ENCODE assay signal across 8 mouse cellular contexts in the genomic region with DNA sequence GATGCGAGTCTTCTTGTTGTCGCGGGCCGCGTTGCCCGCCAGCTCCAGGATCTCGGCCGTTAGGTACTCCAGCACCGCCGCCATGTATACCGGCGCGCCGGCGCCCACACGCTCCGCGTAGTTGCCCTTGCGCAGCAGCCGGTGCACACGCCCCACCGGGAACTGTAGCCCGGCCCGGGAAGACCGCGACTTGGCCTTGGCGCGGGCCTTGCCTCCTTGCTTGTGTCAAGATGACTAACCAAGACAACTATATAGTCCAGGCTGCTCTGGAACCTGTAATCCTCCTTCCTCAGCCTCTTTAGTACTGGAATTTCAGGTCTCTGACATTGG. TPM values are rescaled to one million over a fixed set of nuclear protein-coding genes. Genes with fewer than 3 reads are reported as not detected.
DNase-seq lines count a peak whose midpoint lies in the region; ATAC-seq lines count a peak whose summit lies in the region.
"Not testable (repeated sequence)": the region's sequence is repeated elsewhere in the genome, so short reads cannot be mapped to it uniquely, and the experiment has no call there.

No protein-coding gene starts in this region.

- peak overlapping the region; percentile 51 for H3K4me2 ChIP-seq in hindbrain, embryonic 12.5 days (replicated peaks)
- peak overlapping the region; percentile 57 for H3K4me2 ChIP-seq in lung, embryonic 16.5 days (ENCODE audit: low read depth, low read length)

- not testable (repeated sequence) for H3K9me3 ChIP-seq in hindbrain, embryonic 12.5 days (replicated peaks); lung, embryonic 16.5 days (ENCODE audit: control insufficient read depth, low read length)

- 0 out of 2 replicates have a peak overlapping the region, but pooled peaks have one; percentile 38 for H3K9ac ChIP-seq in hindbrain, embryonic 12.5 days
- H3K9ac ChIP-seq in lung, embryonic 16.5 days (ENCODE audit: low read length), result peak overlapping the region; percentile 60; the same call in 1 of the 2 replicates

- H3K4me3 ChIP-seq in hindbrain, embryonic 12.5 days, result peak overlapping the region; percentile 25
- H3K4me3 ChIP-seq in lung, embryonic 16.5 days (ENCODE audit: low read length), result peak overlapping the region; percentile 37

- WGBS in hindbrain, embryonic 12.5 days, result 4% methylated on average over 28 of the region's 28 CpGs
- 3% methylated on average over 23 of the region's 28 CpGs for WGBS in lung, embryonic 16.5 days

- not testable (repeated sequence) for H3K27me3 ChIP-seq in hindbrain, embryonic 12.5 days; lung, embryonic 16.5 days (ENCODE audit: control insufficient read depth, insufficient read depth, low read depth, low read length)

- not testable (repeated sequence) for H3K27ac ChIP-seq in hindbrain, embryonic 12.5 days; lung, embryonic 16.5 days (ENCODE audit: low read length)

- peak; percentile 40 for DNase-seq in T-cell, adult 2 months (ENCODE audit: low spot score)
- peak; percentile 59 to 69 for DNase-seq in cerebellum, postnatal 25 days
- DNase-seq in gastrocnemius, adult 18-20 months (ENCODE audit: low spot score), result peak; percentile 28
- DNase-seq in layer of hippocampus, postnatal 14 days (ENCODE audit: low spot score in 2 of 2), result peak; percentile 20 to 64
- DNase-seq in ovary, adult 18-20 months (ENCODE audit: low spot score), result peak; percentile 38
- peak; percentile 37 to 52 for DNase-seq in thymus, adult 18-20 months

- peak; percentile 64 for ATAC-seq in hindbrain, embryonic 12.5 days (ENCODE audit: low FRiP score)
- ATAC-seq in lung, embryonic 16.5 days (ENCODE audit: low read depth), result peak; percentile 26; the same call in 1 of the 2 replicates

- H3K4me1 ChIP-seq in hindbrain, embryonic 12.5 days; lung, embryonic 16.5 days (replicated peaks; ENCODE audit: control insufficient read depth, insufficient read depth, low read length): not testable (repeated sequence)

- H3K36me3 ChIP-seq in hindbrain, embryonic 12.5 days; lung, embryonic 16.5 days (ENCODE audit: control insufficient read depth, insufficient read depth, low read length): not testable (repeated sequence)

RNA-seq across cellular contexts. Expression of gene Nxnl2, which starts 32.0 kb away (rescaled TPM):
- total RNA-seq in gastrocnemius, adult 18-20 months (2021), result not detected
- polyA plus RNA-seq in hindbrain, embryonic 12.5 days (2016; fragmentation: Nextera tagmentation; extraction: Ambion mirVana), result 2.0 and 2.5 TPM in 2 replicates
- total RNA-seq in layer of hippocampus, postnatal 14 days (2021), result 1 to 10 TPM in 1 of 2 experiments, under 1 TPM in 1; 0.97 to 1.0 TPM
- polyA plus RNA-seq in lung, embryonic 16.5 days (2015; fragmentation: Nextera tagmentation; extraction: Ambion mirVana), result 2.0 and 3.2 TPM in 2 replicates
